Mouse (Mus musculus): ENCODE measurements around the gene 4930469K13Rik. TPM values are rescaled to one million over a fixed set of nuclear protein-coding genes. Genes with fewer than 3 reads are reported as not detected.
A peak's percentile ranks its signal among the peaks of the same experiment; 100 is the strongest.

Gene 4930469K13Rik
- polyA plus RNA-seq, 1 experiment from 2014 or later: 30.9 TPM

- Histone ChIP-seq H3K27ac (replicated peaks) (no peak overlapping the region), H3K4me3 (no peak overlapping the region), H3K4me2 (no peak overlapping the region), H3K27me3 (no peaks in the 10 kb centered on the region), H3K36me3 (no peaks in the 10 kb centered on the region), H3K4me1 (replicated peaks) (peaks cover 6% of the 10 kb centered on the region; the same call in 1 of the 2 replicates), H3K9ac (no peak overlapping the region), H3K9me3 (no peaks in the 10 kb centered on the region)
- 64% methylated on average over 1 of the region's 1 CpGs for WGBS
- no peak for ATAC-seq (ENCODE audit: low read depth)
These were observed 154.8 kb downstream of the 4930469K13Rik start for GRCm38 (mm10) chr11:33943565-33943964.

- WGBS: 87% methylated on average over 4 of the region's 4 CpGs
- H3K27ac ChIP-seq (replicated peaks): no peak overlapping the region
- no peak overlapping the region for H3K4me3 ChIP-seq
- no peaks in the 10 kb centered on the region for H3K27me3 ChIP-seq
- no peak for ATAC-seq (ENCODE audit: low read depth)
- peaks cover 8% of the 10 kb centered on the region; the same call in 1 of the 2 replicates for H3K4me1 ChIP-seq (replicated peaks)
- no peaks in the 10 kb centered on the region for H3K36me3 ChIP-seq
- no peaks in the 10 kb centered on the region for H3K9me3 ChIP-seq
- H3K9ac ChIP-seq: no peak overlapping the region
- H3K4me2 ChIP-seq: no peak overlapping the region
These were observed 158.8 kb downstream of the 4930469K13Rik start for GRCm38 (mm10) chr11:33939456-33940113.

GRCm38 (mm10) chr11:33938561-33939274 lies 159.6 kb downstream of the 4930469K13Rik start:
- ATAC-seq (ENCODE audit: low read depth): no peak
- Histone ChIP-seq H3K4me1 (replicated peaks) (peaks cover 8% of the 10 kb centered on the region; the same call in 1 of the 2 replicates), H3K4me3 (no peak overlapping the region), H3K36me3 (no peaks in the 10 kb centered on the region), H3K27ac (replicated peaks) (no peak overlapping the region; the same call in 1 of the 2 replicates), H3K9me3 (no peaks in the 10 kb centered on the region), H3K27me3 (no peaks in the 10 kb centered on the region), H3K9ac (no peak overlapping the region), H3K4me2 (no peak overlapping the region)
- 61% methylated on average over 7 of the region's 7 CpGs for whole genome bisulfite sequencing

- Histone ChIP-seq H3K27me3 (no peaks in the 10 kb centered on the region), H3K36me3 (no peaks in the 10 kb centered on the region), H3K9me3 (no peaks in the 10 kb centered on the region), H3K27ac (replicated peaks) (no peak overlapping the region), H3K9ac (no peak overlapping the region), H3K4me1 (replicated peaks) (peaks cover 10% of the 10 kb centered on the region), H3K4me2 (no peak overlapping the region), H3K4me3 (no peak overlapping the region)
- WGBS: 88% methylated on average over 8 of the region's 8 CpGs
- no peak for ATAC-seq (ENCODE audit: low read depth)
These were observed 160.7 kb downstream of the 4930469K13Rik start for GRCm38 (mm10) chr11:33937641-33938040.

- Histone ChIP-seq H3K9ac (no peak overlapping the region), H3K27ac (replicated peaks) (no peak overlapping the region), H3K4me3 (no peak overlapping the region), H3K4me1 (replicated peaks) (peaks cover 23% of the 10 kb centered on the region), H3K36me3 (no peaks in the 10 kb centered on the region), H3K4me2 (no peak overlapping the region), H3K27me3 (no peaks in the 10 kb centered on the region), H3K9me3 (no peaks in the 10 kb centered on the region)
- ATAC-seq (ENCODE audit: low read depth): no peak
- WGBS: 65% methylated on average over 9 of the region's 9 CpGs
These were observed 164.1 kb downstream of the 4930469K13Rik start for GRCm38 (mm10) chr11:33934286-33934685.

- Histone ChIP-seq H3K4me1 (replicated peaks) (peaks cover 24% of the 10 kb centered on the region), H3K9me3 (no peaks in the 10 kb centered on the region), H3K27ac (replicated peaks) (0 out of 2 replicates have a peak overlapping the region, but pooled peaks have one; percentile 18), H3K4me2 (peak overlapping the region; percentile 27), H3K36me3 (no peaks in the 10 kb centered on the region), H3K9ac (no peak overlapping the region), H3K4me3 (no peak overlapping the region), H3K27me3 (peaks cover 11% of the 10 kb centered on the region)
- 42% methylated on average over 18 of the region's 18 CpGs for WGBS
- ATAC-seq (ENCODE audit: low read depth): no peak
These were observed 165.8 kb downstream of the 4930469K13Rik start for GRCm38 (mm10) chr11:33932386-33933111.

GRCm38 (mm10) chr11:33931836-33932385 lies 166.4 kb downstream of the 4930469K13Rik start:
- Histone ChIP-seq H3K27ac (replicated peaks) (0 out of 2 replicates have a peak overlapping the region, but pooled peaks have one; percentile 18), H3K4me1 (replicated peaks) (peaks cover 28% of the 10 kb centered on the region), H3K9me3 (no peaks in the 10 kb centered on the region), H3K4me2 (peak overlapping the region; percentile 27), H3K36me3 (no peaks in the 10 kb centered on the region), H3K27me3 (peaks cover 14% of the 10 kb centered on the region), H3K4me3 (no peak overlapping the region), H3K9ac (no peak overlapping the region)
- ATAC-seq (ENCODE audit: low read depth): no peak
- 9% methylated on average over 8 of the region's 10 CpGs for WGBS

- H3K9ac ChIP-seq: 0 out of 2 replicates have a peak overlapping the region, but pooled peaks have one; percentile 12
- ATAC-seq (ENCODE audit: low read depth): no peak
- H3K27me3 ChIP-seq: peaks cover 22% of the 10 kb centered on the region
- peaks cover 40% of the 10 kb centered on the region for H3K4me1 ChIP-seq (replicated peaks)
- 47% methylated on average over 11 of the region's 11 CpGs for WGBS
- H3K27ac ChIP-seq (replicated peaks): no peak overlapping the region
- H3K36me3 ChIP-seq: no peaks in the 10 kb centered on the region
- no peak overlapping the region for H3K4me2 ChIP-seq
- H3K9me3 ChIP-seq: no peaks in the 10 kb centered on the region
- H3K4me3 ChIP-seq: no peak overlapping the region
These were observed 168.9 kb downstream of the 4930469K13Rik start for GRCm38 (mm10) chr11:33929412-33929811.

- Histone ChIP-seq H3K36me3 (no peaks in the 10 kb centered on the region), H3K4me3 (no peak overlapping the region), H3K27ac (replicated peaks) (no peak overlapping the region), H3K4me1 (replicated peaks) (peaks cover 40% of the 10 kb centered on the region), H3K4me2 (no peak overlapping the region), H3K9ac (no peak overlapping the region), H3K9me3 (no peaks in the 10 kb centered on the region), H3K27me3 (peaks cover 27% of the 10 kb centered on the region)
- WGBS: 35% methylated on average over 7 of the region's 7 CpGs
- peak; percentile 40 for ATAC-seq (ENCODE audit: low read depth)
These were observed 169.7 kb downstream of the 4930469K13Rik start for GRCm38 (mm10) chr11:33928658-33929057.

GRCm38 (mm10) chr11:33927836-33928235 lies 170.5 kb downstream of the 4930469K13Rik start:
- H3K4me1 ChIP-seq (replicated peaks): peaks cover 40% of the 10 kb centered on the region
- H3K4me2 ChIP-seq: no peak overlapping the region
- H3K9ac ChIP-seq: no peak overlapping the region
- no peaks in the 10 kb centered on the region for H3K9me3 ChIP-seq
- H3K36me3 ChIP-seq: no peaks in the 10 kb centered on the region
- WGBS: 79% methylated on average over 4 of the region's 4 CpGs
- peaks cover 31% of the 10 kb centered on the region for H3K27me3 ChIP-seq
- no peak overlapping the region for H3K4me3 ChIP-seq
- no peak for ATAC-seq (ENCODE audit: low read depth)
- no peak overlapping the region for H3K27ac ChIP-seq (replicated peaks)

GRCm38 (mm10) chr11:33927321-33927720 lies 171.0 kb downstream of the 4930469K13Rik start:
- H3K36me3 ChIP-seq: no peaks in the 10 kb centered on the region
- peaks cover 33% of the 10 kb centered on the region for H3K27me3 ChIP-seq
- no peak overlapping the region for H3K4me2 ChIP-seq
- H3K4me1 ChIP-seq (replicated peaks): peaks cover 35% of the 10 kb centered on the region
- no peak overlapping the region for H3K9ac ChIP-seq
- no peak overlapping the region for H3K4me3 ChIP-seq
- no peak overlapping the region for H3K27ac ChIP-seq (replicated peaks)
- ATAC-seq (ENCODE audit: low read depth): no peak
- 62% methylated on average over 6 of the region's 6 CpGs for WGBS
- H3K9me3 ChIP-seq: no peaks in the 10 kb centered on the region

- 72% methylated on average over 2 of the region's 2 CpGs for whole genome bisulfite sequencing
- H3K9me3 ChIP-seq: no peaks in the 10 kb centered on the region
These were observed 171.8 kb downstream of the 4930469K13Rik start for GRCm38 (mm10) chr11:33926551-33926950.

More at GRCm38 (mm10) chr11:33926551-33926950, 171.8 kb downstream of the 4930469K13Rik start:
- ATAC-seq (ENCODE audit: low read depth): no peak
- Histone ChIP-seq H3K36me3 (no peaks in the 10 kb centered on the region), H3K4me1 (replicated peaks) (peaks cover 35% of the 10 kb centered on the region), H3K4me2 (no peak overlapping the region), H3K4me3 (no peak overlapping the region), H3K27me3 (peaks cover 35% of the 10 kb centered on the region), H3K9ac (no peak overlapping the region), H3K27ac (replicated peaks) (no peak overlapping the region)
